Mouse (Mus musculus) liver, embryonic 14.5 days (tissue): Measurements from ENCODE around the gene Mlkl. TPM values are rescaled to one million over a fixed set of nuclear protein-coding genes. Genes with fewer than 3 reads are reported as not detected.

Experiments used
- ATAC-seq: fragments of 200-750 bp; cut with Nextera tagmentation; 2 replicates; pipeline ENCODE4 v1.8.0; 2017; ENCODE audit warnings: moderate number of reproducible peaks, mild to moderate bottlenecking, moderate library complexity; ENCODE audit not compliant: insufficient read depth
- DNase-seq, 3 experiments: peaks; one replicate each; pipeline ENCODE4 v3.0.0-alpha.2; 2012 to 2013; ENCODE audit warnings: low read depth in 3 of 3, low spot score in 3 of 3
- H3K27ac ChIP-seq: fragments of 300-500 bp; sonication (generic); 2 replicates; pipeline ENCODE4 v1.5.1; 2014; ENCODE audit warnings: moderate library complexity, mild to moderate bottlenecking, control low read depth, inconsistent platforms
- H3K27me3 ChIP-seq: fragments of 300-500 bp; sonication (generic); 2 replicates; pipeline ENCODE4 v1.6.1; 2014; ENCODE audit warnings: mild to moderate bottlenecking, low read length, moderate library complexity; ENCODE audit not compliant: control insufficient read depth, insufficient read depth
- H3K36me3 ChIP-seq: fragments of 300-500 bp; sonication (generic); replicated peaks from 2 replicates; pipeline ENCODE4 v1.6.1; 2014; ENCODE audit warnings: low read depth; ENCODE audit not compliant: control insufficient read depth, insufficient read depth
- H3K4me1 ChIP-seq, 2 experiments: fragments of 200-500 bp in 1 of 2; fragments of 300-500 bp in 1 of 2; sonication (generic) in 1 of 2; replicated peaks; 2 replicates each; pipeline ENCODE4 v1.6.1; 2012 to 2014; ENCODE audit warnings: antibody characterized with exemption in 1 of 2, inconsistent platforms in 1 of 2, low read length in 1 of 2; ENCODE audit not compliant: control insufficient read depth in 2 of 2, insufficient read depth in 2 of 2
- H3K4me2 ChIP-seq: fragments of 300-500 bp; sonication (generic); 2 replicates; pipeline ENCODE4 v1.6.1; 2014; ENCODE audit warnings: low read depth, mild to moderate bottlenecking, control low read depth, moderate library complexity
- H3K4me3 ChIP-seq, 2 experiments: fragments of 200-500 bp in 1 of 2; fragments of 300-500 bp in 1 of 2; sonication (generic) in 1 of 2; 2 replicates each; pipeline ENCODE4 v1.5.1; 2012 to 2014; ENCODE audit warnings: low read depth in 2 of 2, low read length in 2 of 2, mild to moderate bottlenecking in 2 of 2, control low read depth in 1 of 2, inconsistent platforms in 1 of 2, moderate library complexity in 1 of 2; ENCODE audit not compliant: insufficient read depth in 1 of 2
- H3K9ac ChIP-seq: fragments of 300-500 bp; sonication (generic); replicated peaks from 2 replicates; pipeline ENCODE4 v1.6.1; 2014; ENCODE audit warnings: mild to moderate bottlenecking, control low read depth, moderate library complexity
- H3K9me3 ChIP-seq: fragments of 300-500 bp; sonication (generic); 2 replicates; pipeline ENCODE4 v1.6.1; 2016; ENCODE audit warnings: low read length, mixed read lengths; ENCODE audit not compliant: control insufficient read depth
- CTCF ChIP-seq: IDR thresholded peaks from 2 replicates; pipeline ENCODE4 v1.5.1; 2016; ENCODE audit warnings: antibody characterized with exemption, low read depth, control low read depth
- EP300 ChIP-seq: IDR thresholded peaks from 2 replicates; pipeline ENCODE4 v1.6.1; 2016; ENCODE audit warnings: antibody characterized with exemption, low read depth
- WGBS: fragments of 180-500 bp; shearing (Covaris S2); extraction: QIAGEN DNeasy Blood & Tissue Kit; methylation state at CpG from one replicate; pipeline ENCODE4 v1.1.7; 2014; ENCODE audit not compliant: insufficient replicate concordance; 5-methylcytosine and 5-hydroxymethylcytosine counted together
- polyA plus RNA-seq, 2 experiments: library from polyadenylated mRNA; depleted of rRNA in 1 of 2; stranded (reverse) in 1 of 2; unstranded in 1 of 2; fragments of >200 nt; fragmentation: Nextera tagmentation in 1 of 2; extraction: Ambion mirVana in 1 of 2; gene quantifications; 2 replicates each; pipeline versions ENCODE4 v1.2.1 to v1.2.3; 2012 to 2014

The Mlkl gene
- polyA plus RNA-seq, 2 experiments, result 1.6 to 2.8 TPM

DNA sequence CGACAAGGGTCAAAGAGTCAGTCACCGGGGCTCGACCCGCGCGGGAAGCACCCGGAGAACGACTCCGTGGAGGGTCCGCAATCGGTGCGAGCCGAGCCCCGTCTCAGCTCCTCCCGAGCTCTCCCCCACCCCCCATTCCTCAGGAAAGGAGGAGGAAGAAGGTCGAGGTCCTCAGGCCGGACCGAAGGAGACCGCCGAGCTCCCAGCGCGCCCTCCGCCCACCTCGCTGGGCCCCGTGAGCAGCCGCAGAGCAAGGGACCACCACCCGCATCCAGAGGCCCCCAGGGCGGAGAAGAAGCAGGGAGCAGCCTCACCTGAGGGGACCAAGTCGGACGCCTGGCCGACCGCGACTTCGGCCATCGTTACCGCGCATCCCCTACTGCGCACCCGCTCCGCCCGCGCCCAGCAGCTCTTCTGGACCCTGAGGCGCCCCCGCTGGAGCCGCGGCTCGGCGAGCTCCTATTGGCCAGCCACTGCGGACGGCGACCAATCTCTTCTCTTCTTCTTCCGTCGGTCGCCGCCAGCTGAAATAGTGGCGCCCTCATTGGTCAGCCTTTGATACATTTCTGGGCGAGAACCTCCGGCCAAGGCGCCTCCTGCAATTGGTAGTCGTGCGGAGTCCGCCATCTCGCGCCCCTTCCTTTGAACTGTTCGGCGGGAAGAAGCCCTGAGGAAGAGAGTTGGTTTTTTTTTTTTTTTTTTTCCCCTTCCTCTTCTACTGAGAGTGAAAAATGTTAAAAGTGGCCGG lies 38.0 kb downstream of the Mlkl start, which contains the start of gene Rfwd3:
Gene Rfwd3 (minus strand): TSS at position 402 of the 748 bp plus-strand sequence.
- ATAC-seq, result peak; percentile 98
- Histone ChIP-seq H3K4me1 (peaks cover 7 to 14% of the 10 kb centered on the region in 2 experiments; a peak in 3 of 4 replicates), H3K9me3 (no peaks in the 10 kb centered on the region), H3K4me3 (peak within 1 kb of the TSS; percentile 88 to 94), H3K36me3 (peaks cover 21% of the 10 kb centered on the region), H3K27me3 (no peaks in the 10 kb centered on the region), H3K9ac (peak within 1 kb of the TSS; percentile 99), H3K4me2 (peak within 1 kb of the TSS; percentile 77), H3K27ac (peak within 1 kb of the TSS; percentile 84)
- under 1% methylated on average over 67 of the region's 67 CpGs for WGBS
- no peak for TF ChIP-seq EP300
- TF ChIP-seq CTCF, result 0 out of 2 replicates have a peak, but pooled peaks have one; percentile 27
- DNase-seq, result peak; percentile 96 to 97 (median 96)

GRCm38 (mm10) chr8:111299363-111299820 lies 38.6 kb downstream of the Mlkl start:
- Histone ChIP-seq H3K36me3 (peaks cover 26% of the 10 kb centered on the region), H3K4me3 (peak overlapping the region; percentile 88 to 94), H3K9ac (peak overlapping the region; percentile 99), H3K27me3 (no peaks in the 10 kb centered on the region), H3K4me1 (peaks cover 7 to 14% of the 10 kb centered on the region in 2 experiments; a peak in 3 of 4 replicates), H3K9me3 (no peaks in the 10 kb centered on the region), H3K4me2 (peak overlapping the region; percentile 77), H3K27ac (peak overlapping the region; percentile 79)
- ATAC-seq, result peak; percentile 36
- WGBS, result under 1% methylated on average over 28 of the region's 28 CpGs
- TF ChIP-seq EP300, result no peak
- TF ChIP-seq CTCF, result no peak
- DNase-seq, result peak; percentile 58 to 64 (median 61)

DNA sequence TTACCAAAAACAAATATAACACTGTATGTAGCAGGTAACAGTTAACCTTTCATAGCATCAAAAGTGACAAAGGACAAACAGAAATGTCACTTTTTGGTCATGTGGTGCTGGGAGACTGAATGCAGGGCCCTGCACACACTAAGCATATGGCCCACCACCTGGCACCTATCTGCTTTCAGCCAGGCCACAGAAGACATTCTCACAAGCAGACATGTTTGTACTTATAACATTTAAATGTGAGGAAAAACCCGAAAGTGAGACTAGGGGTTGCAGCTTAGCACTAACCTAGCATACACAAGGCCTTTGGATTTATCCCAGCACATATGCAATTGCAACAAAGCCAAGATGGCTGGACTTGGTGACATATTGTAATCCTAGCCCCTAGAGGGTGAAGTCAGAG lies 40.0 kb downstream of the Mlkl start:
- no peaks in the 10 kb centered on the region for H3K27me3 ChIP-seq
- no peak overlapping the region for H3K27ac ChIP-seq
- H3K36me3 ChIP-seq, result peaks cover 40% of the 10 kb centered on the region
- peak overlapping the region; percentile 77 for H3K4me2 ChIP-seq
- no peak for ATAC-seq
- DNase-seq, result no peak
- H3K9me3 ChIP-seq, result no peaks in the 10 kb centered on the region
- peak overlapping the region; percentile 4 to 94; a peak in 3 of 4 replicates for H3K4me3 ChIP-seq
- peak overlapping the region; percentile 99; the same call in 1 of the 2 replicates for H3K9ac ChIP-seq
- WGBS, result 75% methylated on average over 1 of the region's 1 CpGs
- TF ChIP-seq EP300, result no peak
- TF ChIP-seq CTCF, result no peak
- peaks cover 7 to 14% of the 10 kb centered on the region in 2 experiments; a peak in 3 of 4 replicates for H3K4me1 ChIP-seq

DNA sequence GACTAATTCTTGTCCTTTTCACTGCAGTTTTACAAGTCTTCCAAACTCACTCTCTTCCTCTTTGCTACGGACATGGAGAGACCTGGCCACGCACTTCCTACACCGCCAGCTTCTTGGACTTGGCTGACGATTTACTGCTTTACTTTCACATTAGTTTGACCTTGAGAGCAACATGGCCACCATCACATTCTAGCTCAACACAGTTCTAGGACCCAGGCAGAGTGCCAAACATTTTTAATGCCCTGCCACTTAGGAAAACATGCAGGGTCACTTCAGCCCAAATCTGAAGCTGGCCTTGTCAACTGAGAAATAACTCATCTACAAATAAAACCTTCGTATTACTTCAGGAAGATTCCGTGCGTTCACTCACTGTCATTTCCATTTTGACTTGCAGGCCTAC lies 46.2 kb downstream of the Mlkl start:
- H3K27ac ChIP-seq, result no peak overlapping the region
- no peak overlapping the region for H3K4me2 ChIP-seq
- ATAC-seq (no peak), DNase-seq (no peak)
- TF ChIP-seq CTCF (no peak), EP300 (no peak)
- H3K4me1 ChIP-seq, result peaks cover 0 to 5% of the 10 kb centered on the region in 2 experiments; a peak in 2 of 4 replicates
- peaks cover 90% of the 10 kb centered on the region for H3K36me3 ChIP-seq
- no peaks in the 10 kb centered on the region for H3K27me3 ChIP-seq
- no peak overlapping the region for H3K9ac ChIP-seq
- 87% methylated on average over 7 of the region's 7 CpGs for WGBS
- H3K4me3 ChIP-seq, result no peak overlapping the region
- no peaks in the 10 kb centered on the region for H3K9me3 ChIP-seq

GRCm38 (mm10) chr8:111290586-111290985 lies 47.4 kb downstream of the Mlkl start:
- 91% methylated on average over 7 of the region's 7 CpGs for WGBS
- no peaks in the 10 kb centered on the region for H3K4me1 ChIP-seq

More at GRCm38 (mm10) chr8:111290586-111290985, 47.4 kb downstream of the Mlkl start:
- H3K9ac ChIP-seq, result no peak overlapping the region
- H3K4me2 ChIP-seq, result no peak overlapping the region
- no peaks in the 10 kb centered on the region for H3K27me3 ChIP-seq
- peaks cover 92% of the 10 kb centered on the region for H3K36me3 ChIP-seq
- DNase-seq (no peak), ATAC-seq (no peak)
- TF ChIP-seq EP300 (no peak), CTCF (no peak)
- H3K4me3 ChIP-seq, result no peak overlapping the region
- no peak overlapping the region for H3K27ac ChIP-seq
- no peaks in the 10 kb centered on the region for H3K9me3 ChIP-seq
